Mouse (Mus musculus) hindbrain, embryonic 16.5 days (tissue): ENCODE measurements at regions not wholly inside any gene's neighbourhood (a gene's known extent, or its start where the extent isn't known, plus 50 kb on each side); places are given as distances from the start of the nearest gene placed in this dataset.

Experiments used
- ATAC-seq: fragments of 200-750 bp; cut with Nextera tagmentation; 2 replicates; pipeline ENCODE4 v1.8.0; 2017; ENCODE audit warnings: moderate TSS enrichment, moderate library complexity
- H3K27ac ChIP-seq: fragments of 300-500 bp; sonication (generic); 2 replicates; pipeline ENCODE4 v1.5.1; 2014; ENCODE audit warnings: low read depth, mild to moderate bottlenecking, control low read depth, low read length, moderate library complexity
- H3K27me3 ChIP-seq: fragments of 300-500 bp; sonication (generic); replicated peaks from 2 replicates; pipeline ENCODE4 v1.6.1; 2014; ENCODE audit warnings: low read length; ENCODE audit not compliant: control insufficient read depth, insufficient read depth
- H3K36me3 ChIP-seq: fragments of 300-500 bp; sonication (generic); 2 replicates; pipeline ENCODE4 v1.6.1; 2014; ENCODE audit warnings: mild to moderate bottlenecking, low read length, moderate library complexity, mixed read lengths; ENCODE audit not compliant: control insufficient read depth, insufficient read depth
- H3K4me1 ChIP-seq: fragments of 300-500 bp; sonication (generic); 2 replicates; pipeline ENCODE4 v1.6.1; 2014; ENCODE audit warnings: low read depth, low read length; ENCODE audit not compliant: control insufficient read depth, insufficient read depth
- H3K4me2 ChIP-seq: fragments of 300-500 bp; sonication (generic); 2 replicates; pipeline ENCODE4 v1.6.1; 2014; ENCODE audit warnings: mild to moderate bottlenecking, low read length, control low read depth, moderate library complexity
- H3K4me3 ChIP-seq: fragments of 300-500 bp; sonication (generic); 2 replicates; pipeline ENCODE4 v1.5.1; 2014; ENCODE audit warnings: mild to moderate bottlenecking, low read length, control low read depth, moderate library complexity
- H3K9ac ChIP-seq: fragments of 300-500 bp; sonication (generic); 2 replicates; pipeline ENCODE4 v1.6.1; 2014; ENCODE audit warnings: low read depth, mild to moderate bottlenecking, control low read depth, low read length, moderate library complexity
- H3K9me3 ChIP-seq: fragments of 300-500 bp; sonication (generic); 2 replicates; pipeline ENCODE4 v1.6.1; 2014; ENCODE audit warnings: mild to moderate bottlenecking, low read length, moderate library complexity; ENCODE audit not compliant: control insufficient read depth
- WGBS: fragments of 180-500 bp; shearing (Covaris S2); extraction: QIAGEN DNeasy Blood & Tissue Kit; methylation state at CpG from one replicate; pipeline ENCODE4 v1.1.7; 2014; 5-methylcytosine and 5-hydroxymethylcytosine counted together

DNA sequence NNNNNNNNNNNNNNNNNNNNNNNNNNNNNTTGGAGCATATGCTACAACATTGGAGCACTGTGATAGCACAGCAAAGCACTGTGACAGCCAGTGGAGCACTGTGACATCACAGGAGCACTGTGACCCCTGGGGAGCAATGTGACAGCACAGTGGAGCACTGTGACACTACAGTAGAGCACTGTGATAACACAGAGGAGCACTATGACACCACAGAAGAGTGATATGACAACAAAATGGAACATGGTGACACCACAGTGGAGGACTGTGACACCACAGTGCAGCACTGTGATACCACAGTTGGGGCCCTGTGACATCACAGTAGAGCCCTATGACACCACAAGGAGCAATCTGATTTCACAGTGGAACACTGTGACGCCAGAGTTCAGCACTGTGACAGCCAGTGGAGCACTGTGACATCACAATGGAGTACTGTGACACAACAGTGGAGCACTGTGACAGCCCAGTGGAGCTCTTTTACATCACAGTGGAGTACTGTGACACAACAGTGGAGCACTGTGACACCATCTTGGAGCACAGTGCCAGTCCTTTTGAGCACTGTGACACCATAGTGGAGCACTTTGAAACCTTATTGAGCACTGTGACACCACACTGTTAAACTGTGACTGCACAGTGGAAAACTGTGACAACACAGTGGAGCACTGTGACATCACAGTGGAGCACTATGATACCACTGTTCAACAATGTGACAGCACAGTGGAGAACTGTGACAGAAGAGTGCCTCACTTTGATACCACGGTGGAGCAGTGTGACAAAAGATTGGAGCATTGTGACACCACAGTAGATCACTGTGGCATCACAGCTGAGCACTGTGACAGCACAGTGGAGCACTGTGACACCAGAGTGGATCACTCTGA lies 116.9 kb upstream of the Vmn1r2 start:
- H3K27ac ChIP-seq = no peak overlapping the region
- ATAC-seq = no peak; the same call in 1 of the 2 replicates
- H3K9me3 ChIP-seq = peaks cover 54% of the 10 kb centered on the region
- H3K4me1 ChIP-seq = no peaks in the 10 kb centered on the region
- no peak overlapping the region for H3K4me3 ChIP-seq
- 54% methylated on average over 2 of the region's 2 CpGs for WGBS
- no peaks in the 10 kb centered on the region for H3K36me3 ChIP-seq
- H3K4me2 ChIP-seq = no peak overlapping the region
- no peaks in the 10 kb centered on the region for H3K27me3 ChIP-seq
- no peak overlapping the region for H3K9ac ChIP-seq

DNA sequence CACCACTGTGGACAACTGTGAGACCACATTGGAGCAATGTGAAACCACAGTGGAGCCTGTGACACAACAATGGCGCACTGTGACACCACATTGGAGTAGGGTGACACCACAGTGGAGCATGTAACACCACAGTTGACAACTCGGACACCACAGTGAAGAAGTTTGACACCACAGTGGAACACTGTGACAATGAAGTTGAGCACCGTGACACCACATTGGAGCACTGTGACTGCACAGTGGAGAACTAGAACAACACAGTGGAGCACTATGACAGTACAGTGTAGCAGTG lies 116.3 kb upstream of the Vmn1r2 start:
- WGBS = 82% methylated on average over 3 of the region's 3 CpGs
- no peak overlapping the region for H3K4me2 ChIP-seq
- H3K27ac ChIP-seq = no peak overlapping the region
- H3K9me3 ChIP-seq = peaks cover 60% of the 10 kb centered on the region
- no peaks in the 10 kb centered on the region for H3K36me3 ChIP-seq
- H3K4me3 ChIP-seq = no peak overlapping the region
- ATAC-seq = no peak
- H3K9ac ChIP-seq = no peak overlapping the region
- no peaks in the 10 kb centered on the region for H3K4me1 ChIP-seq
- H3K27me3 ChIP-seq = no peaks in the 10 kb centered on the region

DNA sequence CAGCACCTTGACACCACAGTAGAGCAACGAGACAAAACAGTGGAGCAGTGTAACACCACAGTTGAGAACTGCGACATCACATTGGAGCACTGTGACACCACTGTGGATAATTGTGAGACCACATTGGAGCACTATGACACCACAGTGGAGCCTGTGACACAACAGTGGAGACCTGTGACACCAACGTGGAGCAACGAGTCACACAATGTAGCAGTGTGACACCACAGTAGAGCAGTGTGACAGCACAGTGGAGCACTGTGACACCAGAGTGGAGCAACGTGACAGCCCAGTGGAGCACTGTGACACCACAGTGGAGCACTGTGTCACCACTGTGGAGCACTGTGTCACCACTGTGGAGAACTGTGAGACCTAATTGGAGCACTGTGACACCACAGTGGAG lies 115.9 kb upstream of the Vmn1r2 start:
- ATAC-seq = no peak; the same call in 1 of the 2 replicates
- no peak overlapping the region for H3K9ac ChIP-seq
- H3K4me2 ChIP-seq = no peak overlapping the region
- H3K9me3 ChIP-seq = peaks cover 64% of the 10 kb centered on the region
- no peaks in the 10 kb centered on the region for H3K4me1 ChIP-seq
- no peak overlapping the region for H3K27ac ChIP-seq
- 77% methylated on average over 5 of the region's 5 CpGs for WGBS
- H3K4me3 ChIP-seq = no peak overlapping the region
- H3K36me3 ChIP-seq = no peaks in the 10 kb centered on the region
- no peaks in the 10 kb centered on the region for H3K27me3 ChIP-seq

DNA sequence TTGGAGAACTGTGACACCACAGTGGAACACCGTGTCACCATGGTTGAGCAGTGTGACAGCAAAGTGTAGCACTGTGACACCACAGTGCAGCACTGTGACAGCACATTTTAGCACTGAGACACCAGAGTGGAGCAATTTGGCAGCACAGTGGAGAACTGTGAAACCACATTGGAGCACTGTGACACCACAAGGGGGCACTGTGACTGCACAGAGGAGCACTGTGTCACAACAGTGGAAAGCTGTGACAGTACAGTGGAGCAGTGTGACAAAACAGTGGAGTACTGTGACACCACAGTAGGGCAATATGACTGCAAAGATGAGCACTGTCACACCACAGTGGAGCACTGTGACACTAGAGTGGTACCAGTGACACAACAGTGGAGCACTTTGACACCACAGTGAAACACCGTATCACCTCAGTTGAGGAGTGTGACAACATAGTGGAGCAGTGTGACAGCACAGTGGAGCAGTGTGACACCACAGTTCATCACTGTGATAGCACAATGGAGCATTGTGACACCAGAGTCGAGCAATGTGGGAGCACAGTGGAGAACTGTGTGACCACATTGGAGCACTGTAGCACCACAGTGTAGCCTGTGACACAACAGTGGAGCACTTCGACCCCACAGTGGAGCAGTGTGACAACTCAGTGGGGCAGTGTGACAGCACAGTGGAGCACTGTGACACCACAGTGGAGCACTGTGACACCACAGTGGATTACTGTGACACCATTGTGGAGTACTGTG lies 114.6 kb upstream of the Vmn1r2 start:
- Histone ChIP-seq H3K9ac (no peak overlapping the region), H3K9me3 (peaks cover 66% of the 10 kb centered on the region), H3K4me3 (no peak overlapping the region), H3K27me3 (no peaks in the 10 kb centered on the region), H3K4me2 (no peak overlapping the region), H3K4me1 (no peaks in the 10 kb centered on the region), H3K27ac (no peak overlapping the region), H3K36me3 (no peaks in the 10 kb centered on the region)
- ATAC-seq = no peak
- WGBS = 86% methylated on average over 4 of the region's 4 CpGs

DNA sequence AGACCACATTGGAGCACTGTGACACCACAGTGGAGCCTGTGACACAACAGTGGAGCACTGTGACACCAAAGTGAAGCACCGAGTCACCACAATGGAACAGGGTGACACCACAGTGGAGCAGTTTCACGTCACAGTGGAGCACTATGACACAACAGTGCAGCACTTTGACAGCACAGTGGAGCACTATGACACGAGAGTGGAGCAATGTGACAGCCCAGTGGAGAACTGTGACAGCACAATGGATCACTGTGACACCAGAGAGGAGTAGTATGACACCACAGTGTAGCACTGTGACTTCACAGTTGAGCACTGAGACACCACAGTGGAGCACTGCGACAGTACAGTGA lies 114.1 kb upstream of the Vmn1r2 start:
- 0 out of 2 replicates have a peak, but pooled peaks have one; percentile 29 for ATAC-seq

DNA sequence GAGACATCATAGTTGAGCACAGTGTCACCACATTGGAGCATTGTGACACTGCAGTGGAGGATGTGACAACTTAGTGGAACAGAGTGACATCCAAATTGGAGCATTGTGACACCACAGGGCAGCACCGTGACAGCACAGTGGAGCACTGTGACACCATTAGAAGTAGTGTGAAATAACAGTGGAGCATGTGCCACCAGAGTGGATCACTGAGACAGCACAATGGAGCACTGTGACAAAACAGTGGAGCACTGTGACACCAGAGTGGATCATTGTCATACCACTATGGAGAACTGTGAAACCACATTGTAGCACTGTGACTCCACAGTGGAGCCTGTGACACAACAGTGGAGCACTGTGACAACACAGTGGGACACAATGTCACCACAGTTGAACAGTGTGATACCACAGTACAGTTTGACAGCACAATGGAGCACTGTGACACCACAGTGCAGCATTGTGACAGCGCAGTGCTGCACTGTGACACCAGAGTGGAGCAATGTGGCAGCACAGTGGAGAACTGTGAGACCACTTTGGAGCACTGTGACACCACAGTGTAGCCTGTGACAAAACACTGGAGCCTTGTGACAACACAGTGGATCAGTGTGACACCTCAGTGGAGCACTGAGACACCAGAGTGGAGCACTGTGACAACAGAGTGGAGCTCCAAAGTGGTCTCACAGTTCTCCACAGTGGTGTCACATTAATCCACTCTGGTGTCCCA lies 113.5 kb upstream of the Vmn1r2 start:
- Histone ChIP-seq H3K4me1 (no peaks in the 10 kb centered on the region), H3K9ac (no peak overlapping the region), H3K4me3 (no peak overlapping the region), H3K27ac (no peak overlapping the region), H3K27me3 (no peaks in the 10 kb centered on the region), H3K36me3 (no peaks in the 10 kb centered on the region), H3K4me2 (no peak overlapping the region), H3K9me3 (peaks cover 70% of the 10 kb centered on the region)
- ATAC-seq = no peak
- WGBS = 92% methylated on average over 2 of the region's 2 CpGs

More for the DNA sequence above, 114.1 kb upstream of the Vmn1r2 start:
- H3K36me3 ChIP-seq = no peaks in the 10 kb centered on the region
- no peak overlapping the region for H3K9ac ChIP-seq
- H3K4me2 ChIP-seq = no peak overlapping the region
- peaks cover 66% of the 10 kb centered on the region for H3K9me3 ChIP-seq
- H3K27ac ChIP-seq = no peak overlapping the region
- no peaks in the 10 kb centered on the region for H3K27me3 ChIP-seq
- H3K4me1 ChIP-seq = no peaks in the 10 kb centered on the region
- no peak overlapping the region for H3K4me3 ChIP-seq
- WGBS = 72% methylated on average over 4 of the region's 4 CpGs

DNA sequence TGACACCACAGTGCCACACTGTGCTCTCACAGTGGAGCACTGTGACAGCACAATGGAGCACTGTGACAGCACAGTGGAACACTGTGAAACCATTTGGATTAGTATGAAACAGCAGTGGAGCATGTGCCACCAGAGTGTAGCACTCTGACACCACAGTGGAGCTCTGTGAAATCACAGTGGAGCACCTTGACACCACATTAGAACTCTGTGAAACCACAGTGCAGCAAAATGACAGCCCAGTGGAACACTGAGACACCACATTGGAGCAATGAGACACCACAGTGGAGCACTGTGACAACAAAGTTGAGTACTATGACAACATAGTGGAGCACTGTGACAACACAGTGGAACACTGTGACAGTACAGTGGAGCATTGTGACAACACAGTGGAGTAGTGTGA lies 112.2 kb upstream of the Vmn1r2 start:
- Histone ChIP-seq H3K27me3 (no peaks in the 10 kb centered on the region), H3K4me2 (no peak overlapping the region), H3K4me3 (no peak overlapping the region), H3K27ac (no peak overlapping the region), H3K9ac (no peak overlapping the region), H3K9me3 (peaks cover 81% of the 10 kb centered on the region), H3K36me3 (no peaks in the 10 kb centered on the region), H3K4me1 (no peaks in the 10 kb centered on the region)
- ATAC-seq = no peak

DNA sequence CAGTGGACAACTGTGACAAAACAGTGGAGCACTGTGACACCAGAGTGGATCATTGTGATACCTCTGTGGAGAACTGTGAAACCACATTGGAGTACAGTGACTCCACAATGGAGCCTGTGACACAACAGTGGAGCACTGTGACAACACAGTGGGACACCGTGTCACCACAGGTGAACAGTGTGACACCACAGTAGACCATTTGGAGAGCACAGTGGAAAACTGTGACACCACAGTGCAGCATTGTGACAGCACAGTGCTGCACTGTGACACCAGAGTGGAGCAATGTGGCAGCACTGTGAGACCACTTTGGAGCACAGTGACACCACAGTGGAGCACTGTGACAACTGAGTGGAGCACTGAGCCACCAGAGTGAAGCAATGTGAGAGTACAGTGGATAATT lies 111.7 kb upstream of the Vmn1r2 start:
- no peak overlapping the region for H3K27ac ChIP-seq
- H3K36me3 ChIP-seq = no peaks in the 10 kb centered on the region
- WGBS = 93% methylated on average over 1 of the region's 1 CpGs
- no peak for ATAC-seq
- no peak overlapping the region for H3K4me3 ChIP-seq
- H3K4me1 ChIP-seq = no peaks in the 10 kb centered on the region
- H3K9me3 ChIP-seq = peaks cover 76% of the 10 kb centered on the region
- H3K4me2 ChIP-seq = no peak overlapping the region
- no peaks in the 10 kb centered on the region for H3K27me3 ChIP-seq
- H3K9ac ChIP-seq = no peak overlapping the region

DNA sequence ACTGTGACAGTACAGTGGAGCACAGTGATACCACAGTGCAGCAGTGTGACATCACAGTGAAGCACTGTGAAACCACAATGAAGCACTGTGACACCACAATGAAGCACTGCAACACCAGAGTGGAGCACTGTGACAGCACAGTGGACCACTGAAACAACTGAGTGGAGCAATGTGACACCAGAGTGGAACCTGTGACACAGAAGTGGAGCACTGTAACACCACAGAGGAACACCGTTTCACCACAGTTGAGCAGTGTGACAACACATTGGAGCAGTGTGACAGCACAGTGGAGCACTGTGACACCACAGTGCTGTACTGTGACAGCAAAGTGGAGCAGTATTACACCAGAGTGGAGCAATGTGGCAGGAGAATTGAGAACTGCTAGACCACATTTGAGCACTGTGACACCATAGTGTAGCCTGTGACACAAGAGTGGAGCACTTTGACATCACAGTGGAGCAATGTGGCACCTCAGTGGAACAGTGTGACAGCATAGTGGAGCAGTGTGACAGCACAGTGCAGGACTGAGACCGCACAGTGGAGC lies 107.5 kb upstream of the Vmn1r2 start:
- no peaks in the 10 kb centered on the region for H3K36me3 ChIP-seq
- 57% methylated on average over 2 of the region's 2 CpGs for WGBS
- H3K9ac ChIP-seq = no peak overlapping the region
- no peak overlapping the region for H3K27ac ChIP-seq
- no peak for ATAC-seq
- H3K4me1 ChIP-seq = no peaks in the 10 kb centered on the region
- no peaks in the 10 kb centered on the region for H3K27me3 ChIP-seq
- H3K9me3 ChIP-seq = peaks cover 65% of the 10 kb centered on the region
- no peak overlapping the region for H3K4me2 ChIP-seq
- H3K4me3 ChIP-seq = no peak overlapping the region
